Mouse (Mus musculus): ENCODE measurements around the gene Exoc2.

Exoc2 gene

GRCm38 (mm10) chr13:30826511-30826910 lies 147.4 kb downstream of the Exoc2 start:
- DNase-seq (ENCODE audit: extremely low read depth, low read depth), result no peak

DNA sequence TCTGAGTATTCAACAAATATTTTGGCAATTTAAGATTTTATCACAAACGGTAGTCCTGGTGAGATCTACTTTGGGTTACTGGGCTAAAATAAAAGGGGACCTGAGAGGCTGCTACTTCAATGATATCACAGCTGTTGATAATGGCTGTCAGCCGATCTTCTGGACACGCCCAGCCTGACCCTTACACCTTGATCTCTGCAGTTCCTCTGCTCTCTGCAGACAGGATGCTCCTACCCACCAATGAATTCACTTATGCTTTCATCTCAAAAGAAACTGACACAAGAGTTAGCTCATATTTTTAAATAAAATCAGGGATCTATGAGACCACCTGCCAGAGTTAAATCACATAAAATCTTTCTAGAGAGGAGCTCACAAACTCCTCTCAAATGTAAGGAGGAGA lies 149.0 kb downstream of the Exoc2 start:
- DNase-seq (ENCODE audit: extremely low read depth, low read depth), result no peak

- DNase-seq (ENCODE audit: extremely low read depth, low read depth), result no peak
Measured at GRCm38 (mm10) chr13:30820555-30820954, 153.3 kb downstream of the Exoc2 start.

DNA sequence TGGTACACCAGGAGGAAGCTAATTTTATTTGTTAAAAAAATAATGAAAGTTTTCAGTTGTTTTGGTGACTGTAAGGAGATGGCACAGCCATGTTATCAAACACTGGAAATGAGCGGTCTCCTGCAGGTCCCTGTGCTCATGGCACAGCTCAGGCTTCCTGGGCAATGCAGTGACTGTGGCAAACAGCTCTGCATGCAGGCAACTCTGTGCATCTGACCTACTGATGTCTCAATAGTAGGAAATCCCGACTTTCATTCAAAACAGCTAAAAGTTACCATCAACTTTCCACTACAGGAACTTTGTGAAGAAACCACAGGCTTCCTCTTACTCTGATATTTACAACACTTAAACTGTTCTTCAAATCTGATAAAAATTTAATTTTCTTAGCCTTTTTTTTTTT lies 154.0 kb downstream of the Exoc2 start:
- no peak for DNase-seq (ENCODE audit: extremely low read depth, low read depth)

- no peak for DNase-seq (ENCODE audit: extremely low read depth, low read depth)
Measured at GRCm38 (mm10) chr13:30817436-30817835, 156.5 kb downstream of the Exoc2 start.

GRCm38 (mm10) chr13:30814256-30814655 lies 159.6 kb downstream of the Exoc2 start:
- DNase-seq (ENCODE audit: extremely low read depth, low read depth), result no peak

DNA sequence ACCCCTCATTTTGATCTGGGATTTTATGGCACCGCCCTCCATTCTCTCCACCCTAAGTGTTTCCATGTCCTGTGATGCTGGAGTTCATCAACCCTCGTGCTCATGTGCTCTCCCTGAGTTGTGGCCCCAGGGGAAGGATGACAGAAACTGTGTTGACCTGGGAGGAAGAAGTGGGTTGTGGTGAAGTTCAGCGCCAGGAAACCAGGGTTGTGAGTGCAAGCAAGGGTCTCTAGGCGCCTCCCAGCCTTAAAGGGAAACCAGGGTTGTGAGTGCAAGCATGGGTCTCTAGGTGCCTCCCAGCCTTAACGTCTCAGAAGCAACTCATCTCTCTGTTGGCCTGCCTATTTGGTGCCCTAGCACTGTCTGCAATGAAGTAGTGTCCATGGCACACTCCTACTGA lies 160.4 kb downstream of the Exoc2 start:
- no peak for DNase-seq (ENCODE audit: extremely low read depth, low read depth)

DNA sequence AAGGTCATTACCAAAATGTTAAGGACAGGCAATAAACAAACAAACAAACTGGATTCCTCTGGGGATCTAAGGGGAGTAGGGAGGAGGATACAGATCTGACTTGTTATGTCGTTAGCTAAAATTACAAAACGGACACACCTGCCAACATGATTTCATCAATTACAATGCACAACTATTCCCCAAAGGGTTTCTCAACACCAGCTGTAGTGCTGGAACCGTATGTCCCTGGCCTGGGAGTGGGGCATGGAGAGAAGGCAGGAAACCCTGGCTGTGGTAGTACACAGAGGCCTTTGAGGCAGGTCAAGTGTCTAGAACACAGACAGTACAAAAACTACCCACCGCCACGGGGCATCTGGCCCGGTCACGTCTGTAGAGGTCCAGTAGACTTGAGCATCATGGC lies 164.7 kb downstream of the Exoc2 start:
- no peak for DNase-seq (ENCODE audit: extremely low read depth, low read depth)

- DNase-seq (ENCODE audit: extremely low read depth, low read depth), result no peak
Measured at GRCm38 (mm10) chr13:30802336-30802955, 171.4 kb downstream of the Exoc2 start.

GRCm38 (mm10) chr13:30801886-30802285 lies 172.0 kb downstream of the Exoc2 start:
- no peak for DNase-seq (ENCODE audit: extremely low read depth, low read depth)

- DNase-seq (ENCODE audit: extremely low read depth, low read depth), result no peak
Measured at GRCm38 (mm10) chr13:30795960-30796359, 177.9 kb downstream of the Exoc2 start.

DNA sequence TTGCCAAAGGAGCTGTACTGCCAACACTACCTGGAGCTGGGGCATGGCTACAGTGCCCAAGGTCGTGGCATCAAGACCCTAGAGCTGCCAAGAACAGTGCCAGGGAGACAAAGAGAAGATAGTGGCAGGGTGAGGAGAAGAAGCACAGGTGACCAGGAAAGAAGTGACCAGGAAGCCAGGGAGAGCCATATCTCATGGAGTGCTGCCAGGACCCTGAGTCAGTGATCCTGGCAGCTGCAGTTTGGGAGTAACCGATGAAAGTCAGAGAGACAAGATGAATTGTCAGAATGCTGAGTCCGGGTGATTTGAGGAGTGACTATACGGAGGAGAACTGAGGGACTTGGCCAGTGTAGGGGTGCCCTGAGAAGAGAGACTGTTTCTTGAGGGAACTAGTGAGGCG lies 180.3 kb downstream of the Exoc2 start:
- DNase-seq (ENCODE audit: extremely low read depth, low read depth), result no peak

GRCm38 (mm10) chr13:30793196-30793595 lies 180.7 kb downstream of the Exoc2 start:
- DNase-seq (ENCODE audit: extremely low read depth, low read depth), result no peak

DNA sequence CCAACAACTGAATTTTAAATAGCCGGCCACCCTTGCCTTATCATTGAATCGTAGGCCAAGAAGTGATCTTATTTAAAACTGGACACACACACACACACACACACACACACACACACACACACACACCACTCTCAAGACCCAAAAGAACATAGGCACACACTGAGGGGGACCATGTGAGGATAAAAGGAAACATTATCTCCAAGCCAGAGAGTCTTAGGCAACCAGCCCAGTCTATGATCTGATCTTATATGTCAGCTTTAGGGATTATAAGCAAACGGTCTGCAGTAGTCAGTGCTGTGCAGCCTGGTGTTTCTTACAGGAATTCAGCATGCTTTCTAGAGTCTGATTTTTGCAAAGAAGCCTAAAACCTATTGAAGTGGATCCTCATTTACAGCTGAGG lies 181.2 kb downstream of the Exoc2 start:
- DNase-seq (ENCODE audit: extremely low read depth, low read depth), result no peak

DNA sequence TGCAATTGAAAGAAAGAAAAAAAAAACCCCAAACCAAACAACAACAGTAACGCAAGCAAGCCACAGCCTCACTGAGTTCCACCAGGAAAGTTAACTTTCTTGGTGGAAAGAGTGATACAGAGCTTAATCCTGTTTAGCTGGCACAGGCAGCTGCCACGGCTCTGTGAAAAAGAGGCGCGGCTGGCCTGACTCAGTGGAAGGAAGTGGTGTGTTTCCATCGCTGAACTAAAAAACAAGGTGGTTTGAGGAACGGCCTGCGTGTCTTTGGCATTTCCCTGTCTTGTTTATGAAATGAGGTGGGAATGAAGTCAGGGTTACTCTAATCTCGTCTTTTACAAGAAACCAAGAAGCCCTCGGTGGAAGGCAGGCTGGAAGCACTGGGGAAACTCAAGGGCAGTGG lies 181.6 kb downstream of the Exoc2 start:
- no peak for DNase-seq (ENCODE audit: extremely low read depth, low read depth)

- no peak for DNase-seq (ENCODE audit: extremely low read depth, low read depth)
Measured at GRCm38 (mm10) chr13:30790016-30790415, 183.9 kb downstream of the Exoc2 start.

DNA sequence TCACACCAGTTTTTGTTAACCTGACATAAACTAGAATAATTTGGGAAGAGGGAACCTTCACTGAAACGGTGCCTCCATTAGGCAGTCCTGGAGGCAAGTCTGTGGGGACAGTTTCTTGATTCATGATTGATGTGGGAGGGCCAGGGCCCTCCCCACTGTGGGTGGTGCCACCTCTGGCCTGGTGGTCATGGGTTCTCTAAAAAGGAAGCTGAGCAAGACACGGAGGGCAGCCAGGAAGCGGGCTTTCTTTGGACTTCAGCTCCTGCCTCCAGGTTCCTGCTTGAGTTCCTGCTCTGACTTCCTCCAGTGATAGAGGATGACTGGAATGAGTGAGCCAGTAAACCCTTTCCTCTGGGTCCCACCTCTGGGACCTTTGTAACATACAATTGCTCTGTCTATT lies 185.5 kb downstream of the Exoc2 start:
- no peak for DNase-seq (ENCODE audit: extremely low read depth, low read depth)

- DNase-seq (ENCODE audit: extremely low read depth, low read depth), result no peak
Measured at GRCm38 (mm10) chr13:30787960-30788359, 185.9 kb downstream of the Exoc2 start.

- DNase-seq (ENCODE audit: extremely low read depth, low read depth), result no peak
Measured at GRCm38 (mm10) chr13:30787556-30787955, 186.3 kb downstream of the Exoc2 start.

DNA sequence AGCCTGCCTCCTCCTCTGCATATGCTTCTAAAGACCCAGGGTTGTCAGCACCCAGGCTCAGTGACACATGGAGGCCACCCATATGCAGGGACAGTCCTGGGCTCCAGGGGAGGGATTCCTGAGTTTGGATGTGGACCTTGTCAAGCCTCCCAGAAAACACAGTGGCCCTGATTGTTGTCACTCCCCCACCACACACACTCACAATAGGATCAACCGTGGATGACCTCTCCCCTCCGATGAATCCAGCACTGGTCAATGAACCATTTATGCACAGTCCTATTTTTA lies 186.9 kb downstream of the Exoc2 start:
- no peak for DNase-seq (ENCODE audit: extremely low read depth, low read depth)

DNA sequence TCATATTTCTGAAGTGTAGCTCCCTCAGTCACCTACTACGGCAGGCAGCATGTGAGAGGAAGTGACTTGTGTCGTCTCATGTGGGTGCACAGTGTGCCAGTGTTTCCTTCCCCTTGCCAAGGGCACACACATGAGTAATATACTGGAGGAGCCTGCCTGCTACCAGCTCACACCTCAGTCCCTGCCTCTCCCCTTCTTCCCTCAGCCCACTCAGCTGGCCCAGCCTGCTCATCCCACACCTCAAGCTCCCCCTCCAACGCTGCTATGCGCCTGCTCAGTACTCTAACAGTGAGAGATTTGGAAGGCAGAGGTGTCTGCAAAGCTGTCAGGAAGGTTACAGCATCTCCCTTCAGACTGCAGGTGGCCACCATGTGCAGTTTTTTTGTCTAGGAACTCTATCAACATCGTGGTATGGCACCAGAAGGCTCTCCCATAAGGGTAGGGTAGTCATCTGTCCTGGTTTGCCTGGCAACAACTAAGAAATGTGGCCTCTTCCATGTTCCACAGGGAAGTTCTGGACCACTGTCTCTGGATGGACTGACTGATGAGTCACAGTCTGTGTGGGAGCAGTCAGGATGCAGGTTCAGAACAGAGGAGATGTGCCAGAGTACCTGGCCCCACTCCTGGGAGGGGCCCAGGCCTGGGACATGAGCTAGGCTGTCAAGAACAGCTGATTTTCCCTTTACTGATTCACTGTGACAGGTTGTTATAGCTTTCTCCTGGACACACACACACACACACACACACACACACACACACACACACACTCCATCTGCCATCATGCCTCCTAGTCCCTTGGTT lies 187.5 kb downstream of the Exoc2 start:
- DNase-seq (ENCODE audit: extremely low read depth, low read depth), result no peak

DNA sequence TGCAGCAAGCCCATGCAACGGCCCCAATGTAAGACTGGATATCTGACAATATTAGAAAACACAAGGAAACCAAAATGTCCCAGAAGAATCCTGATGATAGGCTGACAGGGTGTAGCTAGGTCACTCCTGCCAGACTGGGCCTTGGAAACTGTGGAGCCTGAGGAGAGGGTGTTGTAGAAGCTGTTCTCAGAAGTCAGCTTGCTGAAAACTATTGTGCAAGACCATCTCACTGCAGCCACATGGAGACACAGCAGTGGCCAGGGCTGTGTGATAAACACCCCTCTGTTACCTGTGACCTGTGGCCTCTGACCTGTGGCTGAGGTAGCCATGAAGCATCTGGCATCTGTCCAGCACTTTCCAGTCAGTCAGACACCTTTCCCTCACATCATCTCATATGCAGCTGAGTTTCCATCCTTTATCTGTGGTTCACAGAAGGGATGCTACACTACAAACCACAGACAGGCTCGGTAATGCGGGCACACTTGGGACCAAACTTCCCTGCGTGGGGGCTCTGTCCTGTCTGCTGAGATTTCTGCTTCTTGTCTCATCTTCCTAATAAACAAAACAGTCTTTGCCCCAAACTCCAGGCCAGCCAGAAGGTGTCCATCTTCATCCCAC lies 188.4 kb downstream of the Exoc2 start:
- no peak for DNase-seq (ENCODE audit: extremely low read depth, low read depth)

DNA sequence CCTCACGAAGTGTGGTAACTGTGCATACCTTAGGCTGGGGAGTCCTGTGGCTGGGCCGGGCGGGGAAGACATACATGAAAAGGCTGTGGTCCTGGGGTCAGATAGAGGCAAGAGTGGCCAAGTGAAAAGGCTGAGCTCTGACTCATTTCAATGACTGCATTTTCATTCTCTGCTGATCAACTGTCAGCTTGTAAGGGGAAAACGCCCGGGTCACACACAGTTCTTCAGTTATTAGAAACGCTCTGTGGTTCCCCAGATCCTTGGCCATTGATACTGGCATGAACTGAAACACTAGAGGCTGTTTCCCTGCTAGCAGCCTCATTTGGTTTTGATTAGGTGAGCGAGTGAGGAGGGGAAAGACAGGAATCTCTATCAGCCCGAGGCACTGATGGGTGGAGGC lies 191.5 kb downstream of the Exoc2 start:
- no peak for DNase-seq (ENCODE audit: extremely low read depth, low read depth)
